Mouse (Mus musculus) hindbrain, postnatal 0 days (tissue): ENCODE data around the gene Sap30l. TPM values are rescaled to one million over a fixed set of nuclear protein-coding genes. Genes with fewer than 3 reads are reported as not detected.

Experiments used
- ATAC-seq: fragments of 200-750 bp; cut with Nextera tagmentation; 2 replicates; pipeline ENCODE4 v1.8.0; 2017; ENCODE audit warnings: mild to moderate bottlenecking, moderate TSS enrichment, moderate library complexity
- DNase-seq: peaks from one replicate; pipeline ENCODE4 v3.0.0-alpha.2; 2015; ENCODE audit warnings: low spot score
- H3K27ac ChIP-seq: fragments of 300-500 bp; sonication (generic); 2 replicates; pipeline ENCODE4 v1.5.1; 2014; ENCODE audit warnings: mild to moderate bottlenecking
- H3K27me3 ChIP-seq: fragments of 300-500 bp; sonication (generic); 2 replicates; pipeline ENCODE4 v1.6.1; 2014; ENCODE audit warnings: low read length, mixed read lengths; ENCODE audit not compliant: insufficient read depth
- H3K36me3 ChIP-seq: fragments of 300-500 bp; sonication (generic); 2 replicates; pipeline ENCODE4 v1.6.1; 2014; ENCODE audit warnings: low read length, mixed read lengths; ENCODE audit not compliant: insufficient read depth
- H3K4me1 ChIP-seq: fragments of 300-500 bp; sonication (generic); 2 replicates; pipeline ENCODE4 v1.6.1; 2014; ENCODE audit warnings: antibody characterized with exemption, low read length, mixed read lengths; ENCODE audit not compliant: insufficient read depth
- H3K4me2 ChIP-seq: fragments of 300-500 bp; sonication (generic); 2 replicates; pipeline ENCODE4 v1.6.1; 2014; ENCODE audit warnings: low read depth, mild to moderate bottlenecking, low read length, moderate library complexity, mixed read lengths
- H3K4me3 ChIP-seq: fragments of 300-500 bp; sonication (generic); 2 replicates; pipeline ENCODE4 v1.5.1; 2014; ENCODE audit warnings: low read length
- H3K9ac ChIP-seq: fragments of 300-500 bp; sonication (generic); replicated peaks from 2 replicates; pipeline ENCODE4 v1.6.1; 2014; ENCODE audit warnings: mild to moderate bottlenecking, low read length, moderate library complexity, mixed read lengths
- H3K9me3 ChIP-seq: fragments of 300-500 bp; sonication (generic); 2 replicates; pipeline ENCODE4 v1.6.1; 2016; ENCODE audit warnings: low read length, mixed read lengths
- CTCF ChIP-seq: IDR thresholded peaks from 2 replicates; pipeline ENCODE4 v1.5.1; 2016; ENCODE audit warnings: antibody characterized with exemption, control low read depth, low read depth
- WGBS: fragments of 180-500 bp; shearing (Covaris S2); extraction: QIAGEN DNeasy Blood & Tissue Kit; methylation state at CpG from one replicate; pipeline ENCODE4 v1.1.7; 2014; 5-methylcytosine and 5-hydroxymethylcytosine counted together
- polyA plus RNA-seq: library from polyadenylated mRNA; unstranded; fragments of >200 nt; fragmentation: Nextera tagmentation; extraction: Ambion mirVana; gene quantifications from 2 replicates; pipeline ENCODE4 v1.2.1, GENCODE M21; 2015
- total RNA-seq: library from RNA; depleted of rRNA; stranded (reverse); fragments of >200 nt; gene quantifications from 2 replicates; pipeline ENCODE4 v1.2.3, GENCODE M21; 2014; rRNA removed

Sap30l gene
- total RNA-seq (25.3 and 31.0 TPM in 2 replicates), polyA plus RNA-seq (10.7 and 12.4 TPM in 2 replicates)

DNA sequence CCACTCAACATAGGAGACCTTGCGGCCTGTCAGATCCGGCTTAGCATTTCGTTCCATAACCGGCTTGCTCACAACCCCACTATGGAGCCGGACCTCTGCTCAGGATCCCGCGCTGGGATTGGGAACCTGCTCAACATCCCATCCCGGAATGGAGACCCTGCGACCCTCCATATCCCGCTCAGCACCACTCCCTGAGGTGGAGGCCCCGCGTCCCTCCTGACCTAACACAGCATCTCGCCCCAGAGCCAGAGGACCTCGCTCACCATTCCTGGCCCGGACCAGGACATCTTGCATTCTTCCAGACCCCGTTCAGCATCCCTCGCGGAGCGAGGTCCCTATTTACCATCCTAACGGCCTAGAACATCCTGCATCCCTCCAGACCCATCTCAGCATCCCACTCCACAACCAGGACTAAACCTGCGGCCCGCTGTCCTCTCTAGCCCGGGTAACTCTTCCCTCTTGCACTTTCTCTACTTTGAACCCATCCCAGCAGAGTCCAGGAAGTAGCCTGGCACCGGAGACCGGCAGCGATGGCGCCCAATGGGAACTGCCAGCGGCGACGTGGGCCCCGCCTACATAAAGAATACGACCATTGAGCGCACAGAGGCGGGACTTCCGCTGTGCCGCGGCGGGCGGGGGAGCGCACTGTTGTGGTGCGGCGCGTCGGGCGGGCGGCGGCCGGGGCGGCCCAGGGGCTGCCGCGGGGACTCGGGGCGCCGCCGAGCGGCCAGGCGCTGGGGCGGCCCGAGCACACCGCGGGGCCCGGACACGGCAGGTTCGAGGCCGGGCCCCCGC, at the start of gene Sap30l:
Gene Sap30l (plus strand): TSS at position 667 of the 795 bp plus-strand sequence.
- DNase-seq: peak; percentile 98
- H3K4me1 ChIP-seq: peaks cover 10% of the 10 kb centered on the region
- ATAC-seq: peak; percentile 98
- H3K36me3 ChIP-seq: no peaks in the 10 kb centered on the region
- peak within 1 kb of the TSS; percentile 73 for H3K9ac ChIP-seq
- peak within 1 kb of the TSS; percentile 91 for H3K4me3 ChIP-seq
- H3K27ac ChIP-seq: peak within 1 kb of the TSS; percentile 71
- under 1% methylated on average over 63 of the region's 66 CpGs for WGBS
- H3K4me2 ChIP-seq: peak within 1 kb of the TSS; percentile 99
- no peak for TF ChIP-seq CTCF
- no peaks in the 10 kb centered on the region for H3K9me3 ChIP-seq
- no peaks in the 10 kb centered on the region for H3K27me3 ChIP-seq

DNA sequence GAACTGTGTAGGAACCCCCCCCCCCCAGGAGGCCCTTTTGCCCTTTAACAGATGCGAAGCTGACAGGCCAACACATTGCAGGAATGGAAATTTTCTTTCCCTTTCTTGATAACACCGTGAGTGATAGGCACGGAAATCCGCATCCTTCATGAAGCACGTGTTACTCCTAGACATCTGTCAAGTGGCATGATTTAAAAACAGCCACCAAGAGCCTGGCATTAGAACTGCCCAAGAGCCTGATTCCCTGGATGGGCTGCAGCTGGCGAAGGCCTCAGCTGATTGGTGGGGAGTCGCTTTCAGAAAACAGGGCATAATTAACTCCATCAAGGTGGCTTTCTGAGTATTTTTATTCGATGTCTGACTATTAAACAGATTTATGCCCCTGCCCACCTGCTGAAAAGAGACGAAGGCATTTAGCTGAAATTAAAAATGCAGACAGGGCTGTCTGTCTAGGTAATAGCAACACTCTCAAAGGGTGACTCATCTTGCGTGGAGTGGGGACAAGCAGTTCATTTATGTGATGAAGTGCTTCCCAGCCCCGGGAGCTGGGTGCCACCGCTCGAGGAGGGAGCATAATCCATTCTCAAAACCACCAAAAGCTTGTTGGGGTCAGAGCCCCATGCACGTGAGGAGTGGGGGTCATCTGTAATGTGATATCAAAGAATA, 47.8 kb upstream of the Sap30l start:
- Histone ChIP-seq H3K36me3 (no peaks in the 10 kb centered on the region), H3K4me1 (no peaks in the 10 kb centered on the region), H3K4me3 (no peak overlapping the region), H3K27ac (no peak overlapping the region), H3K27me3 (no peaks in the 10 kb centered on the region), H3K9me3 (no peaks in the 10 kb centered on the region), H3K4me2 (no peak overlapping the region), H3K9ac (no peak overlapping the region)
- WGBS: 52% methylated on average over 14 of the region's 14 CpGs
- no peak for ATAC-seq
- DNase-seq: no peak
- TF ChIP-seq CTCF: no peak

DNA sequence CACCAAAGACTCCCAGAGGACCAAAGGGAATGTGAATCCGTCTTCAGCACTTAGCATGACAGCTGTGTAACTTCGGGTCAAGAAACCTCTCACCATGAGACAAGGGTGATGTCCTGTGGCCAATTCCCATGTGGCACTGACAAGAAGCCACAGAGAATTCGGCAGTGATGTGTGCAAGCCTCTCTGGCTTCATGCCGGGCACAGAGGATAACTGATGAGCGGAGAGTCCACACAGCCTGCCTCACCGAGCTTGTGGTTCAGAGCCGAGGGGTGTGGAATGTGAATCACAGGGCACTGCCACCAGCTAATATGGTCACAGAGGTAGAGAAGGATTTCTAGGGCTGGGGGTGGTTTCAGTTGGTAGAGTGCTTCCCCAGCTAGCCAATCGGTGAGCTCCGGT, 42.8 kb upstream of the Sap30l start:
- no peak for DNase-seq
- no peak overlapping the region for H3K27ac ChIP-seq
- H3K9ac ChIP-seq: no peak overlapping the region
- ATAC-seq: no peak
- H3K36me3 ChIP-seq: no peaks in the 10 kb centered on the region
- no peak overlapping the region for H3K4me3 ChIP-seq
- 56% methylated on average over 9 of the region's 9 CpGs for WGBS
- no peaks in the 10 kb centered on the region for H3K4me1 ChIP-seq
- H3K9me3 ChIP-seq: no peaks in the 10 kb centered on the region
- H3K27me3 ChIP-seq: no peaks in the 10 kb centered on the region
- TF ChIP-seq CTCF: no peak
- no peak overlapping the region for H3K4me2 ChIP-seq

DNA sequence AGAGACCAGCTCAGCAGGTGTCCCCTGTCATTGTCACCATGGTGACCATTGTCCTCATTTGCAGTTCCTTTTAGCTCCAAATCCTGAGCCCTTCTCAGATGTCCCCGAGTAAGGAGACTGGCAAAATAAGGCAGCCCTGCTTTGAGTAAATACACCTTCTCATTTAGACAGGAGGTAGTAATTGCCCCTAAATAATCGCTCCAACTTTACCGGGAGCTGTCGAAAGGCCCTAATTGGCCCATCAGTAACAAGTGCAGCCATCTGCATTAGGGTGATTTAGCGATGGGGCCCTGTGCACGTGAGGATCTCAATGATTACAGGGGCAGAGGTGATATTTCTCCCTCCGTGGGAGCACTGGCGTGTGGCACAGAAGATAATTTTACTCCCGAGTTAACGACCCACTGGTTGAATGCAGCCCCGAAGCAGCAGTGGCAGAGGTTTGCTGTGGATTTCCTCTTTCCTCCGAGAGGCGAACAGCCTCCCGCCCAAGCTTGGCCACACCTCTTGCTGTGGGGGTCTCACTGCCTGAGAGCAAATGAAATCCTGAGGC, 40.9 kb upstream of the Sap30l start:
- H3K36me3 ChIP-seq: no peaks in the 10 kb centered on the region
- no peak overlapping the region for H3K27ac ChIP-seq
- TF ChIP-seq CTCF: no peak
- H3K9ac ChIP-seq: no peak overlapping the region
- WGBS: 26% methylated on average over 14 of the region's 14 CpGs
- no peaks in the 10 kb centered on the region for H3K4me1 ChIP-seq
- DNase-seq (no peak), ATAC-seq (peak; percentile 61)
- H3K27me3 ChIP-seq: no peaks in the 10 kb centered on the region
- H3K4me3 ChIP-seq: no peak overlapping the region
- H3K4me2 ChIP-seq: no peak overlapping the region
- H3K9me3 ChIP-seq: no peaks in the 10 kb centered on the region

DNA sequence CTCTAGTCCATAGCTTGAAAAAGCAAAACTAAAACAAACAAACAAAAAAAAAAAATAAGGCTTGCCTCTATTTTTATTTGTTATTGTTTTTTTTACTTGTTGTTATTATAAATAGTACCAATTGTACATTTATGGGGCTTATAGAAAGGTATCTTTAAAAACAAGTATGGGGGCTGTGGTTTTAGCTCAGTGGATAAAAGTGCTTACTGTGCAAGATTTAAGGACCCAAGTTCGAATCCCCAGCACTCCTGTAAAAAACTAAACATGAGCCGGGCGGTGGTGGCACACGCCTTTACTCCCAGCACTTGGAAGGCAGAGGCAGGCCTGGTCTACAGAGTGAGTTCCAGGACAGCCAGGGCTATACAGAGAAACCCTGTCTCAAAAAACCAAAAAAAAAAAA, 40.1 kb upstream of the Sap30l start:
- no peak for DNase-seq
- Histone ChIP-seq H3K9me3 (no peaks in the 10 kb centered on the region), H3K4me2 (no peak overlapping the region), H3K9ac (no peak overlapping the region), H3K27ac (no peak overlapping the region), H3K4me1 (no peaks in the 10 kb centered on the region), H3K36me3 (no peaks in the 10 kb centered on the region), H3K4me3 (no peak overlapping the region), H3K27me3 (no peaks in the 10 kb centered on the region)
- 98% methylated on average over 4 of the region's 4 CpGs for WGBS
- TF ChIP-seq CTCF: no peak
- ATAC-seq: no peak

DNA sequence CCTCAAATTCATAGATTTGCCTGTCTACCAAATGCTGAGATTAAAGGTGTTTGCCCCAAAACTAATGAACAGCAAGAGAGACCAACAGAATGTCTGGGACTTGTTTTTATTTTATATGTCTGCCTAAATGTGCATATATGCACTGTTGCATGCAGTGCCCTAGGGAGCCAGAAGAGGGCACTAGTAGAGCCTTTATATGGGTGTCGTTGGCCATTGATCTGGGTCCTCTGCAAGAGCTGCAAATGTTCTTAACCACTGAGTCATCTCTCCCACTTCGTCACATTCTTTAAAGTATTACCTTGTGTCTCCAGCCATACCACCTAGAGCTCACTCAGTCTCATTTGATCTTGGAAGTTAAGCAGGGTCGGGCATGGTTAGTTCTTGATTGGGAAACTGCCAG, 37.3 kb upstream of the Sap30l start:
- H3K27me3 ChIP-seq: no peaks in the 10 kb centered on the region
- H3K4me3 ChIP-seq: no peak overlapping the region
- no peaks in the 10 kb centered on the region for H3K9me3 ChIP-seq
- no peak for ATAC-seq
- WGBS: 81% methylated on average over 3 of the region's 3 CpGs
- DNase-seq: no peak
- no peak overlapping the region for H3K27ac ChIP-seq
- H3K36me3 ChIP-seq: no peaks in the 10 kb centered on the region
- H3K9ac ChIP-seq: no peak overlapping the region
- peak; percentile 44 for TF ChIP-seq CTCF
- no peaks in the 10 kb centered on the region for H3K4me1 ChIP-seq
- H3K4me2 ChIP-seq: no peak overlapping the region
